Mouse (Mus musculus): ENCODE measurements at regions not wholly inside any gene's neighbourhood (a gene's known extent, or its start where the extent isn't known, plus 50 kb on each side); places are given as distances from the start of the nearest gene placed in this dataset.
"Not testable (repeated sequence)": the region's sequence is repeated elsewhere in the genome, so short reads cannot be mapped to it uniquely, and the experiment has no call there.

DNA sequence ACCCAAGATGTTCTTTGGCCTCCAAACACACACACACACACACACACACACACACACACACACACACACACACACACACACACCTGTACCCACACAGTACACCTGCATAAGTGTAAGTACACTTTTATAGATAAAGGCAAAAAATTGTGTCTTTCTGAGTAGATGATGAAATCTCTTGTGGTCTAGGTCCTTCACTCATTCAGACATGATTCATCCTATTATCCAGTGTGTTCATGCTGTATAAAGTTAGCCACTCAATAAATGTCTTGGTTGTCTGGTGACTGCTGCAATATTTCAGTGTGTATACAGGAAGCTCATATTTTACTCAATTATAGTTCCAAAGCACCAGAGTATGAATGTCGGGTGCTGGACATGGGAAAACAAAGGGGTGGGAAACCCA lies 131.5 kb upstream of the Gm21897 start:
- H3K4me1 ChIP-seq: no peaks in the 10 kb centered on the region
- no peak overlapping the region for H3K27ac ChIP-seq (replicated peaks)
- no peaks in the 10 kb centered on the region for H3K9me3 ChIP-seq (replicated peaks)
- no peaks in the 10 kb centered on the region for H3K27me3 ChIP-seq (replicated peaks)
- H3K36me3 ChIP-seq: no peaks in the 10 kb centered on the region
- H3K4me2 ChIP-seq: no peak overlapping the region
- H3K9ac ChIP-seq (replicated peaks): no peak overlapping the region
- ATAC-seq (ENCODE audit: low FRiP score): no peak
- 97% methylated on average over 1 of the region's 1 CpGs for WGBS
- H3K4me3 ChIP-seq (replicated peaks): no peak overlapping the region

DNA sequence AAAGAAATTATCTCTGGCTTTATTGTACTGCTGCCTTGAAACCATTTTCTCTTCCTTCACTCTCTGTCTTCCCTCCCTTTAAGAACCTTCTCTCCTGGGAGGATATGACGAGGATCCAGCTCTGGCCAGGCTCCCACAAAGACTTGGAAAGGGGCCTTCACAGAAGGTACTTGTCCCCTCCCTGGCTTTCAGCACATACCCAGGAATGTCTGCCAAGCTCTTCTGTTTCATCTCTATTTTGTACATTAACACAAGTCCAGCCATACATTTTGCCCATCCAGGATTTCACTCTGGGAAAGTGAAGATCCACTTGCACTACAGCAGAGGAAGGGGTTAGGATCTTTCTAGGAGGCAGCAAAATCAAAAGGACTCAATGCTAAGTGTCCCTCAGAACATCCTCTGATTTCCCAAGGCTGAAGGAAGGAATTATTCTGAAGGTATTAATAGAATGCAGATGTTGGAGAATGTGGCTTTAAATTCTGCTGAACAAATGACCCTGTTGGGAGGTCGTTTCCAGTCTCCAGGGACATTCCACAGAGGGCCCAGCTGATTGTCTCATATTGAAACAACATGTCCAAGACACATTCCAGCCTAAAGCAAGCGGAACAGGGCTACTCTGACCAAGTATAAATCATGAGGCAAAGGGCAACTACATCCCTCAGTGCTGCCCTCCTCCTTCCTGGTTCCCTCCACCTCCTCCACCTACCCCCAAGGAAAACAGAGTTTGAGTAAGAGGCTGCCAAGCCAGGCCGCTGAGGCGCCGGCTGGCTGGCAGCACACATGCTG lies 122.1 kb upstream of the Gm21897 start:
- no peak for ATAC-seq (ENCODE audit: low FRiP score)
- peak overlapping the region; percentile 33; the same call in 1 of the 2 replicates for H3K27ac ChIP-seq (replicated peaks)
- no peaks in the 10 kb centered on the region for H3K4me1 ChIP-seq
- no peaks in the 10 kb centered on the region for H3K9me3 ChIP-seq (replicated peaks)
- no peak overlapping the region for H3K4me2 ChIP-seq
- no peak overlapping the region for H3K4me3 ChIP-seq (replicated peaks)
- no peaks in the 10 kb centered on the region for H3K36me3 ChIP-seq
- no peak overlapping the region for H3K9ac ChIP-seq (replicated peaks)
- 68% methylated on average over 6 of the region's 6 CpGs for WGBS
- H3K27me3 ChIP-seq (replicated peaks): no peaks in the 10 kb centered on the region

DNA sequence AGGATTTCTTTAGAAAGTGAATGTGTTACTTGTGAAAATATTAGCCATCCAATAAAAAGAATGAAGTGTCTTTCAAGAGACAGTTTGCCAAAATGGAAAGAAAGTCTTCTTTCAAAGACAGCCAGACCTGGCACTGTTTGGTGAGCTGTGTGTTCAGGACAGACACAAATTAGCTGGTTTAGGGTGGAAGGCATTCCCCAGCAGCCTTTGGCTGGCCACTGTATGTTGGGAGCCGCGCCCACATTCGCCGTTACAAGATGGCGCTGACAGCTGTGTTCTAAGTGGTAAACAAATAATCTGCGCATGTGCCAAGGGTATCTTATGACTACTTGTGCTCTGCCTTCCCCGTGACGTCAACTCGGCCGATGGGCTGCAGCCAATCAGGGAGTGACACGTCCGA lies 121.3 kb upstream of the Gm21897 start:
- H3K9me3 ChIP-seq (replicated peaks); ATAC-seq (ENCODE audit: low FRiP score); H3K27me3 ChIP-seq (replicated peaks); H3K4me1 ChIP-seq; H3K9ac ChIP-seq (replicated peaks); H3K4me3 ChIP-seq (replicated peaks); H3K4me2 ChIP-seq; H3K36me3 ChIP-seq: not testable (repeated sequence)
- 0 out of 2 replicates have a peak overlapping the region, but pooled peaks have one; percentile 33 for H3K27ac ChIP-seq (replicated peaks)
- 97% methylated on average over 8 of the region's 12 CpGs for WGBS

DNA sequence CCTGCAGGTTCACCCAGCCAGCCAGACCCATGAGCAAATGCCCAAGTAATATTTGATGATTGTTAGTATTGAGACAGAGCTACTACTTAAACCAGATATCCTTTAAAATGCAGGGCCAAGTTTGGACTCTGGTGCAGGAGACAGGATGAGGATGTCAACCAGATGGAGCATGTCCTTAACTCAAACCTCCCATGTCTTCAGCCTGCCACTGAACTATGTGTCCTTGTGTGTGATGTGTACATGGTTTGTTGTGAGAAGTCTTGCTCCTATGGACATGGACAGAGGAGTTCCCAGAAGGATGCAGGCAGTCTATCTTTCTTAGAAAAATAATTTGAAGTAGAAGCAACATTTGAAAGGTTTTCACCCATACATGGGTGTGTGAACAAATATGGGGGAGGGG lies 120.4 kb upstream of the Gm21897 start:
- no peak for ATAC-seq (ENCODE audit: low FRiP score)
- H3K27me3 ChIP-seq (replicated peaks): no peaks in the 10 kb centered on the region
- H3K27ac ChIP-seq (replicated peaks): no peak overlapping the region
- H3K4me2 ChIP-seq: no peak overlapping the region
- H3K4me3 ChIP-seq (replicated peaks): no peak overlapping the region
- no peak overlapping the region for H3K9ac ChIP-seq (replicated peaks)
- H3K4me1 ChIP-seq: no peaks in the 10 kb centered on the region
- no peaks in the 10 kb centered on the region for H3K9me3 ChIP-seq (replicated peaks)
- no peaks in the 10 kb centered on the region for H3K36me3 ChIP-seq

DNA sequence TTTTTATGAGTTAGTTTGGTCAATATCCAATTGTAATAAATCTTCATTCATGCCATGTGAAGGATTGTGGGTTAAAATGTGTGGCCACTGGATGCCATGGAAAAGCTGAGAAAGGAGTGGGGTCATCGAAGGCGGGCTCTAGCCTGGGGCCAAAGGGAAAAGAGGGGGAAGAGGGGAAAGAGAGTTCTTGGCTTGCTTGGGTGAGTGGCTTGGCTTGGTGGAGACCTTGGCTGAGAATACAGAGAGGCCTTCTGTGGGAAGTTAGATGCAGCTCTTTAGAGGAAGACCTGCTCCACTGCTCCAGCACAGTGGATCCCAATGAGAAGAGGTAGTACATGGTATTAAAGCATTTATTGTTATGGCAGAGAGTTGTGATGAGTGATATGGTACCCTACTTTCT lies 101.3 kb upstream of the Gm21897 start:
- no peak overlapping the region for H3K4me3 ChIP-seq (replicated peaks)

DNA sequence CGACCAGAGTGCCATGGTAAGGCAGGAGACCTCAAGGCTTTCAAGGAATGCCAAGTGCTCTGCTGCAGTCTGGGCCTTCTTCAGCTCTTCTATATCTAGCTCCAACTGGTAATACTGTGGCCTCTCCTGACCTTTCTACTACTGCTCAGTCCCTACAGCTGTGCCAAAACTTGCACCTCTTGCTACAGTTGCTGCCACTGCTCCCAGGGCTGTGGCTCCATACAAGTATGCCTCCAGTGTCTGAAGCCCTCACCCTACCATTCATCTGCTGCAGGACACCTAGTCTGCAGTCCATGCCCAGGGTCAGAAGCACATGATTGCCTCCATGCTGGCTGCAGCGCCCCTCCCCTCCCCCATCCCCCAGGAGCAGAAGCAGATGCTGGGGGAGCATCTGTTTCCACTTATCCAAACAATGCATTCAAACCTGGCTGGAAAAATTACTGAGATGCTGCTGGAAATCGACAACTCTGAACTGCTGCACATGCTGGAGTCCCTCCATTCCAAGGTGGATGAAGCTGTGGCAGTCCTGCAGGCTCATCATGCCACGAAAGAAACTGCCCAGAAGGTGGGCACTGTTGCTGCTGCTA lies 96.2 kb upstream of the Gm21897 start:
- H3K27me3 ChIP-seq (replicated peaks): no peaks in the 10 kb centered on the region
- H3K4me3 ChIP-seq (replicated peaks): no peak overlapping the region
- H3K9ac ChIP-seq (replicated peaks): no peak overlapping the region
- H3K36me3 ChIP-seq: no peaks in the 10 kb centered on the region
- no peak overlapping the region for H3K27ac ChIP-seq (replicated peaks)
- WGBS: 77% methylated on average over 4 of the region's 4 CpGs
- no peak for ATAC-seq (ENCODE audit: low FRiP score)
- no peaks in the 10 kb centered on the region for H3K4me1 ChIP-seq
- no peaks in the 10 kb centered on the region for H3K9me3 ChIP-seq (replicated peaks)
- H3K4me2 ChIP-seq: no peak overlapping the region

More for the DNA sequence above, 101.3 kb upstream of the Gm21897 start:
- H3K4me1 ChIP-seq: no peaks in the 10 kb centered on the region
- H3K9ac ChIP-seq (replicated peaks): no peak overlapping the region
- H3K4me2 ChIP-seq: no peak overlapping the region
- no peak for ATAC-seq (ENCODE audit: low FRiP score)
- H3K9me3 ChIP-seq (replicated peaks): no peaks in the 10 kb centered on the region
- no peak overlapping the region for H3K27ac ChIP-seq (replicated peaks)
- H3K36me3 ChIP-seq: no peaks in the 10 kb centered on the region
- 93% methylated on average over 2 of the region's 2 CpGs for whole genome bisulfite sequencing
- H3K27me3 ChIP-seq (replicated peaks): no peaks in the 10 kb centered on the region

DNA sequence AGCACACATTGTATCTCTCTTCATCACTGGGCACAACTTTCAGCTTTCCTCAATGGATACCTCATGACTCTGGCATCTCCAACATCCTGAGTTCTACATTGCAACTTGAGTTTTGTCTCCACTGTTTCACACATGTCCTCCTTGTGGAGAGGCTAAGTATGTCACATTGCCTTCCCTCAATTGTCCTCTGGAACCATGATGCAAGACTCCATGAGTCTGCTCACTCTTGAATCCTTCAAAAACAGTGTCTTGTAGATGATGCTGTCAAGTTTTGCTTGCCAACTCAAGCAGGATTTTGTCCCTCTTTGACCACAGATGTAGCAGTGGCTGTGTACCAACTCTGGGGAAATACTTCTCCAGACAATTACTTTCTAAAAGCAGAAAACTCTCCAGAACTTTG lies 79.4 kb upstream of the Gm21897 start:
- no peak overlapping the region for H3K27ac ChIP-seq (replicated peaks)
- no peaks in the 10 kb centered on the region for H3K4me1 ChIP-seq
- H3K4me2 ChIP-seq: no peak overlapping the region
- H3K4me3 ChIP-seq (replicated peaks): no peak overlapping the region
- H3K27me3 ChIP-seq (replicated peaks): no peaks in the 10 kb centered on the region
- ATAC-seq (ENCODE audit: low FRiP score): no peak
- no peaks in the 10 kb centered on the region for H3K9me3 ChIP-seq (replicated peaks)
- H3K9ac ChIP-seq (replicated peaks): no peak overlapping the region
- no peaks in the 10 kb centered on the region for H3K36me3 ChIP-seq

DNA sequence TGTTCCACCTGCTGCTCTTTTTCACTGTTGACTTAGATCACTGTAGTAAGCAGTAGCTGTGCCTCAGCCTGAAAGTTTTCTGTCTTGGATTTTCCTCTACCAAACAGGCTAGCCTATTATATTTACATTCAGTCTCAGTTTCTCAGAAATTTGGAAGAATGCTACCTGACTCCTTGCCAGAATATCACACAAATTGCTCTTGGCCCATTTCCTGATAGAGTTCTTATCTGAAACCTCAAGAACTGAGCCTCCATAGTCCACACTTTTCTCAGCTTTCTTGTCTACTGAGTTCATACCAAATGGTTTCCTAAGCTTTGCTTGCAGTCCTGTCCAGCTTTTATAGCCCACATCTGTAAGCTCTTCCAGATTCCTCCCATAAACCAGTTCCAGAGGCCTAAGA lies 78.8 kb upstream of the Gm21897 start:
- Histone ChIP-seq H3K9ac (replicated peaks) (no peak overlapping the region), H3K36me3 (no peaks in the 10 kb centered on the region), H3K27ac (replicated peaks) (no peak overlapping the region), H3K4me1 (no peaks in the 10 kb centered on the region), H3K9me3 (replicated peaks) (no peaks in the 10 kb centered on the region), H3K4me2 (no peak overlapping the region), H3K27me3 (replicated peaks) (no peaks in the 10 kb centered on the region), H3K4me3 (replicated peaks) (no peak overlapping the region)
- no peak for ATAC-seq (ENCODE audit: low FRiP score)

DNA sequence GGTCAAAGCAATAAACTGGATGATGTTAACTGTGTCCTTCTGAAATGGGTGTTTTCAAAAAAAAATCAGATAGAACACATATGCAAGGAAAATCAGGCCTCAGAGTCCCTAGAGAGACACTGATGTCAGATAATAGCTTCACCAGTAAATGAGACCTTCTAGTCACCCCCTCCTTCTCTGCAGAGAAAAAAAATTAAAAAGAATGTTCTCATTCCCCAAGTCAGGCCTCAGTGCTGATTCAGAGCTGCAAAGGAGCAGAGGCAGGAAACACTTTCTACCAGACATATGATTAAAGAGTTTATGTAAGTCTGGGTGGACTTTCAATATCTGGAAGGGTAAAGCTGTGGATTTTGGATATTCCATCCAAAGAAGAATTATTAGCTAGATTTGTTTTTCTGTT lies 67.1 kb upstream of the Gm21897 start:
- Histone ChIP-seq H3K4me3 (replicated peaks) (no peak overlapping the region), H3K9me3 (replicated peaks) (no peaks in the 10 kb centered on the region), H3K27me3 (replicated peaks) (no peaks in the 10 kb centered on the region), H3K27ac (replicated peaks) (no peak overlapping the region), H3K4me2 (no peak overlapping the region), H3K4me1 (no peaks in the 10 kb centered on the region), H3K9ac (replicated peaks) (no peak overlapping the region), H3K36me3 (no peaks in the 10 kb centered on the region)
- ATAC-seq (ENCODE audit: low FRiP score): no peak

DNA sequence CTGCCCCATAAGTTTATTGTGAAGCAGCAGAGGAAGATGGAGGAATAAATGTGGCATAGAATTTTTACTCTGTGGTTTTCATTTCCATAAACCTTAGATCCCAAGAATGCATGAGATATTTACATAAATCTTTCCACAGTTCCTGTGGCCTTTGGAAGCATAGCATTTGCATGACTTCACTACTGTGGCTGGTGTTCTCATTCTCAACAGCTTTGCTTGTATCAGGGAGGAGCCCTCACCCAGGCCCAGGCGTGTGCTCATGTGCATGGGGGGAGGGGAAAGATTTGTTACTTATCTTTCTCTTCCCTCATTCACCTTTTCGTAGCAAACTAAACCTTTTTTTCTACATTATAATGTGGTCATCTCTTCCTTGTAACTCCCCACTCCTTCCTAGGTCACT lies 65.6 kb upstream of the Gm21897 start:
- WGBS: 85% methylated on average over 2 of the region's 2 CpGs
- Histone ChIP-seq H3K4me1 (no peaks in the 10 kb centered on the region), H3K27ac (replicated peaks) (no peak overlapping the region), H3K4me2 (no peak overlapping the region), H3K9ac (replicated peaks) (no peak overlapping the region), H3K9me3 (replicated peaks) (no peaks in the 10 kb centered on the region), H3K4me3 (replicated peaks) (no peak overlapping the region), H3K27me3 (replicated peaks) (no peaks in the 10 kb centered on the region), H3K36me3 (no peaks in the 10 kb centered on the region)
- no peak for ATAC-seq (ENCODE audit: low FRiP score)

DNA sequence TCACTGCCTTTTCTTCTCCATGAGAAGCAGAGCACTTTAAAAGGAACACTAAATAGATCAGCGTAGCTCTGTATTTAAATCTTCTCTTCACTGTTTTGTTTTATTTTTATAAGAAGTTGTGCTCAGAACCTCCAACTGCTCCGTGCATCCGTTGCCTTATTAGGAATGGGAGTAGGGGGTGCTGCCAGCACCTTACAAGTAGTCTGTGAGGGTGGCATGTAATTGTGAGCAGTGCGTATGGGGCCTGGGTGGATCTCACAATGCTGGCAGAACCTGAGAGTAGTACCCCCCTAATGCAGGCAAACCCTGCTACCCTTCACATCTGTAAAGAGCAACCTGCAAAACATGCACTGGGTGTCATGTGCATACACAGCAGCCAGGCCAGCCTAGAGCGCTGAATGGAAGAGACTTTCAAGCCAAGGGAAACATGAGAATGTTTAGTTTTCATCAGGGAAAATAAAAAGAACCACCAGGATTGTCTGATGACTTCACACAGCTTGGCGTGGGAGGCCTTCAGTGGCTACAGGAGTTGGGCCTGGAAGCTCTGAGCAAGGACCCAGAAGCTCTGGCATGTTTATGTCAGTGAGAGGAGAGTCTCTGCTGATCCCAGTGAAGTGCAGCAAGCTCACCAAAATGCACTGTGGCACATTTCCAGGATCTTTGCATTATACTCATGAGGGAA lies 64.5 kb upstream of the Gm21897 start:
- Histone ChIP-seq H3K27ac (replicated peaks) (no peak overlapping the region), H3K4me3 (replicated peaks) (no peak overlapping the region), H3K27me3 (replicated peaks) (no peaks in the 10 kb centered on the region), H3K4me1 (no peaks in the 10 kb centered on the region), H3K4me2 (no peak overlapping the region), H3K9me3 (replicated peaks) (no peaks in the 10 kb centered on the region), H3K9ac (replicated peaks) (no peak overlapping the region), H3K36me3 (no peaks in the 10 kb centered on the region)
- ATAC-seq (ENCODE audit: low FRiP score): no peak
- 82% methylated on average over 6 of the region's 6 CpGs for WGBS

DNA sequence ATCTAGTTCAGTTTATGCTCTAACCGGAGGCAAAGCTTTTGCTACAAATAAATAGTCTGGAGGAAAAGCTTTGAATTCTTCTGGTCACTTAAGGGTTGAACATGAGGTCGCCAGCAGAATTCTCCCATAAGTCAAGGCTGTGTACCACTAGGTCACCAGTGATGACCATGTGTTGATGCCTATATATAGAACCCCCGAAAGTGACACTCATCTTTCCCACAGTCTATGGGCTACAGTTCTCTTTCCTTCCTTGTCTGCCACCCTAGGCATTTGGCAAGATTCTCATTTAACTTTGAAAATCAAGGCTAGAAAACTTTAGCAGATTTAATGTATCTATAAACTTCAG lies 63.9 kb upstream of the Gm21897 start:
- Histone ChIP-seq H3K9me3 (replicated peaks) (no peaks in the 10 kb centered on the region), H3K27ac (replicated peaks) (no peak overlapping the region), H3K4me2 (no peak overlapping the region), H3K9ac (replicated peaks) (no peak overlapping the region), H3K4me3 (replicated peaks) (no peak overlapping the region), H3K27me3 (replicated peaks) (no peaks in the 10 kb centered on the region), H3K36me3 (no peaks in the 10 kb centered on the region), H3K4me1 (no peaks in the 10 kb centered on the region)
- 73% methylated on average over 3 of the region's 3 CpGs for WGBS
- ATAC-seq (ENCODE audit: low FRiP score): no peak
